In genomic region chrX:57166549-57166948, GRCm38 (mm10) we compare ENCODE assay signal across 15 mouse cellular contexts. TPM values are rescaled to one million over a fixed set of nuclear protein-coding genes. Genes with fewer than 3 reads are reported as not detected.
DNase-seq lines count a peak whose midpoint lies in the region; ATAC-seq lines count a peak whose summit lies in the region.
"Had no signal": no experiment of that assay in that cellular context is flagged by ENCODE, and none has a peak within 500 bp of the region (broad histone marks: within the 10 kb centered on the region; RNA-seq: fewer than 3 reads in every experiment).

No protein-coding gene starts in this region.

- peak; percentile 0 to 5 for DNase-seq in cerebellum, postnatal 14 days
- no peak for DNase-seq in cerebellum, postnatal 36 days
- peak; percentile 1 for DNase-seq in lung, postnatal 10 days
- no peak for DNase-seq in lung, postnatal 4 days
- peak; percentile 36 for DNase-seq in thymus, postnatal 25 days
- no peak for DNase-seq in right cerebral cortex, postnatal 10 days (ENCODE audit: low spot score in 2 of 2)
- no peak for DNase-seq in urinary bladder, postnatal 10 days (ENCODE audit: low spot score)
- DNase-seq: adrenal gland, adult 2 months; cerebellum, adult 18-20 months; gastrocnemius, postnatal 36 days; kidney, postnatal 14 days; right cerebral cortex, postnatal 14 days had no signal

- ATAC-seq in granulocyte monocyte progenitor cell, adult 5-6 weeks (replicated peaks; ENCODE audit: poor library complexity, severe bottlenecking): peak; percentile 48
- ATAC-seq: forebrain, embryonic 15.5 days; midbrain, embryonic 15.5 days had no signal

RNA-seq across cellular contexts. Expression of gene Cd40lg, which starts 45.4 kb away (rescaled TPM):
- not detected in 2 replicates for total RNA-seq in granulocyte monocyte progenitor cell, adult 5-6 weeks (2014; fragmentation: Nextera tagmentation)
- not detected in 2 replicates for total RNA-seq in granulocyte monocyte progenitor cell, adult 5-6 weeks (2017)
- total RNA-seq: adrenal gland, adult 2 months; gastrocnemius, postnatal 36 days had no signal

Comparison
In these comparisons a context has a peak if more than half of its experiments do, and no peak if none do; other contexts are left out.
1. DNase-seq: peak in cerebellum, postnatal 14 days (2 of 2), lung, postnatal 10 days (single experiment) and thymus, postnatal 25 days (single experiment); none in cerebellum, postnatal 36 days (0 of 2), lung, postnatal 4 days (0 of 2), right cerebral cortex, postnatal 10 days (0 of 2) and urinary bladder, postnatal 10 days (single experiment).